Mouse (Mus musculus) testis, adult 2 months (tissue): Measurements from ENCODE around the gene Syne4.

ENCODE experiments used
- CTCF ChIP-seq: fragments of 200-500 bp; IDR thresholded peaks from 2 replicates; pipeline ENCODE4 v1.5.1; 2012; ENCODE audit warnings: low read depth, mild to moderate bottlenecking, inconsistent platforms, low read length, moderate library complexity; ENCODE audit not compliant: control insufficient read depth, insufficient read depth, insufficient replicate concordance
- POLR2A ChIP-seq: fragments of 200-500 bp; IDR thresholded peaks from 2 replicates; pipeline ENCODE4 v1.6.1; 2012; ENCODE audit warnings: low read depth, mild to moderate bottlenecking, inconsistent platforms, low read length, moderate library complexity; ENCODE audit not compliant: control insufficient read depth

DNA sequence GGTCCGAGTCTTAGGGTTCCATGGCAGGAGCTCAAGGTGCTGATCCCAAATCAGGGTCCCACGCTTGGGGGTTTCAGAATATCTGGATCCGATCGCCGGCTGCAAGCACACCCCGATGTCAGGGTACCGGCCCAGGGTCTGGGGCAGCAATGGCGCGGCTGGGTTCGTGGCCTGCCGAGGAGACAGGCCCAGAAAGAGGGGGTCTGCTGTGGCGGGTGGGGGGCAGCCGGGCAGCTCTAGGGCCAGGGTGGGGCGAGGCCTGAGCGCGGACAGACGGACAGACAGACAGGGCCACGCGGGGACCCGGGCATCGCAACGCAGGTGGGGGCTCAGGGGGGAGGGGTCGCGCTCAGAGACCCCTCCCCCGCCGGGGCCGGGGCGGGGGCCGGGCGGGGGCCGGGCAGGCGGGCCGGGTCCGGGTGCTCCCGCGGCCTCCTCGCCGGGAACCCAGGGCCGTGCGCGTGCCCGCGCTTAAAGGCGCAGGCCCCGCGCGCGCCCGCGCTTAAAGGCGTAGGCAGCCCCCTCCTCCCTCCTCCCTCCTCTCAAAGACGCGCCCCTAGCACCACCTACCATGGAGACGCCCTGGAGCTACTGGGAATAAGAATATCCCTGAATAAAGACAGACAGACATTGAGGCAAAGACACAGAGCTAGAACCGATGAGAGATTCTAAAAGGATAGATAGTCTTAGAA is 48.2 kb downstream of the Syne4 start, which contains the start of gene Lrfn3:
- TF ChIP-seq POLR2A = no peak
- TF ChIP-seq CTCF = no peak
